Mouse (Mus musculus): ENCODE measurements around the gene Tubb3. TPM values are rescaled to one million over a fixed set of nuclear protein-coding genes. Genes with fewer than 3 reads are reported as not detected.
A peak's percentile ranks its signal among the peaks of the same experiment; 100 is the strongest.

Tubb3 gene
- polyA plus RNA-seq, 1 experiment from 2014 or later, result 6.1 TPM

DNA sequence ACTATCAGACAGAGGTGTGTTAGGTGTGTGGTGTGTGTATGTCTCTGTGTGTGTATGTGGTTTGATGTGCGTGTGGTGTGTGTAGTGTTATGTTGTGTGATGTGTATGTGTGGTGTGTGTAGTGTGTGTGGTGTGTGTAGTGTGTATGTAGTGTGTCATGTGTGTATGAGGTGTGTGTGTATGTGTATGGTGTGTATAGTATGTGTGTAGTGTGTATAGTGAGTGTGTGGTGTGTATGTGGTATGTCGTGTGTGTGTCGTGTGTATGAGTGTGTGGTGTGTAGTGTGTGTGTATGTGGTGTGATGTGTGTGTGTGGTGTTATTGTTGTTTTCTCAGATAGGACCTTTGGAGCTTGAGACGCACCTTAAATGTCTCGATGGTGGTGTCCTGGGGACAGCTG lies 31.1 kb downstream of the Tubb3 start:
- 80% methylated on average over 5 of the region's 5 CpGs for WGBS

DNA sequence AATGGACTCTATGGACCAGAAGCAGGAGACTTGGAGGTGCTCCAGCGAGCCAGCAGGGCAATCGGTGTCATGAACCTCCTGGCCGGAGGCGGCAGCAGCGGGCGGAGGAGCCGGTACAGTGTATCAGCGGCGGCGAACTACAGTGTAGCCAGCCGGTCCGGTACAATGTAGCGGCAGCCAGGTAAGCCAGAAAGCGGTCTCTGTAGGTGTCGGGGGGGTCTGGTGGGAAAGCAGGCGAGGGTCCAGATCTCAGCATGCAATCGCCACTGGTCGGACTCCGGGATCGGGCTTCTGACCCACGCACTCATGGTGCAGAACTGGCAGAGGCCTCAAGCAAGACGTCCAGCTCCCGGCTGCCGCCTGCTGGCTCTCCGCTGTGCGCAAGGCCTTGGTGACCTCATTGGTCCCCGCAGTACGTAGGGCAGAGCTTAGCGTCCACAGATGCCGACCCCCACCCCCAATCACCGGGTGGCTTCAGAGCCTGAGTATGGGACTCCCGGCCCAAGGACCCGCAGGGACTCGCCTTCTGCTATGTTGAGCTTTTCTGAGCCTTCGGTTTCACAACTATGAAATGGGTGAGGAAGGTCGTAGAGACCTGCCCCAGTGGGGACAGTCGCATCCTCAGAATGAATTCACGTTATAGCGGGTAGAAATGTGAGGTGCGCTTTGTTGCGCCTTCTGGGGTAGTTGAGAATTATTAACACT lies 31.8 kb downstream of the Tubb3 start:
- peak overlapping the region; percentile 59 for H3K4me2 ChIP-seq (ENCODE audit: low read length)
- H3K4me3 ChIP-seq (ENCODE audit: control insufficient read depth in 1 of 2, insufficient read depth in 1 of 2, low read depth in 1 of 2, low read length in 2 of 2), result peak overlapping the region; percentile 70 to 81
- peak; percentile 90 for ATAC-seq (ENCODE audit: insufficient number of reproducible peaks, insufficient read depth, low FRiP score, low read depth)
- peaks cover 18 to 21% of the 10 kb centered on the region in 2 experiments for H3K4me1 ChIP-seq (ENCODE audit: control insufficient read depth in 2 of 2, insufficient read depth in 2 of 2, low read length in 2 of 2)
- H3K36me3 ChIP-seq (ENCODE audit: control insufficient read depth, insufficient read depth, low read length), result no peaks in the 10 kb centered on the region
- H3K9me3 ChIP-seq (ENCODE audit: control insufficient read depth, low read length), result no peaks in the 10 kb centered on the region
- 1% methylated on average over 41 of the region's 41 CpGs for WGBS
- no peaks in the 10 kb centered on the region for H3K27me3 ChIP-seq (ENCODE audit: control insufficient read depth, insufficient read depth, low read length)
- H3K27ac ChIP-seq (replicated peaks in 1 of 2; ENCODE audit: control insufficient read depth in 1 of 2, insufficient read depth in 1 of 2, low read depth in 2 of 2, low read length in 2 of 2), result peak overlapping the region; percentile 63 to 72
- H3K9ac ChIP-seq (ENCODE audit: low read length), result peak overlapping the region; percentile 85

More for the DNA sequence above, 31.1 kb downstream of the Tubb3 start:
- Histone ChIP-seq H3K27me3 (ENCODE audit: control insufficient read depth, insufficient read depth, low read length) (no peaks in the 10 kb centered on the region), H3K4me2 (ENCODE audit: low read length) (peak overlapping the region; percentile 59), H3K36me3 (ENCODE audit: control insufficient read depth, insufficient read depth, low read length) (no peaks in the 10 kb centered on the region), H3K9me3 (ENCODE audit: control insufficient read depth, low read length) (no peaks in the 10 kb centered on the region), H3K27ac (replicated peaks in 1 of 2; ENCODE audit: control insufficient read depth in 1 of 2, insufficient read depth in 1 of 2, low read depth in 2 of 2, low read length in 2 of 2) (no peak overlapping the region), H3K4me1 (ENCODE audit: control insufficient read depth in 2 of 2, insufficient read depth in 2 of 2, low read length in 2 of 2) (peaks cover 16 to 18% of the 10 kb centered on the region in 2 experiments), H3K9ac (ENCODE audit: low read length) (no peak overlapping the region; the same call in 1 of the 2 replicates), H3K4me3 (ENCODE audit: control insufficient read depth in 1 of 2, insufficient read depth in 1 of 2, low read depth in 1 of 2, low read length in 2 of 2) (peak overlapping the region in 1 of 2 experiments; percentile 70; a peak in 1 of 4 replicates)
- no peak for ATAC-seq (ENCODE audit: insufficient number of reproducible peaks, insufficient read depth, low FRiP score, low read depth)

GRCm38 (mm10) chr8:123443576-123443921 lies 32.3 kb downstream of the Tubb3 start:
- Histone ChIP-seq H3K9ac (ENCODE audit: low read length) (peak overlapping the region; percentile 85), H3K36me3 (ENCODE audit: control insufficient read depth, insufficient read depth, low read length) (no peaks in the 10 kb centered on the region), H3K4me3 (ENCODE audit: control insufficient read depth in 1 of 2, insufficient read depth in 1 of 2, low read depth in 1 of 2, low read length in 2 of 2) (peak overlapping the region; percentile 70 to 81), H3K27ac (replicated peaks in 1 of 2; ENCODE audit: control insufficient read depth in 1 of 2, insufficient read depth in 1 of 2, low read depth in 2 of 2, low read length in 2 of 2) (peak overlapping the region in 1 of 2 experiments; percentile 59; a peak in 2 of 4 replicates), H3K4me1 (ENCODE audit: control insufficient read depth in 2 of 2, insufficient read depth in 2 of 2, low read length in 2 of 2) (peaks cover 18 to 21% of the 10 kb centered on the region in 2 experiments), H3K27me3 (ENCODE audit: control insufficient read depth, insufficient read depth, low read length) (no peaks in the 10 kb centered on the region), H3K4me2 (ENCODE audit: low read length) (peak overlapping the region; percentile 59), H3K9me3 (ENCODE audit: control insufficient read depth, low read length) (no peaks in the 10 kb centered on the region)
- WGBS, result 24% methylated on average over 4 of the region's 4 CpGs
- no peak for ATAC-seq (ENCODE audit: insufficient number of reproducible peaks, insufficient read depth, low FRiP score, low read depth)

DNA sequence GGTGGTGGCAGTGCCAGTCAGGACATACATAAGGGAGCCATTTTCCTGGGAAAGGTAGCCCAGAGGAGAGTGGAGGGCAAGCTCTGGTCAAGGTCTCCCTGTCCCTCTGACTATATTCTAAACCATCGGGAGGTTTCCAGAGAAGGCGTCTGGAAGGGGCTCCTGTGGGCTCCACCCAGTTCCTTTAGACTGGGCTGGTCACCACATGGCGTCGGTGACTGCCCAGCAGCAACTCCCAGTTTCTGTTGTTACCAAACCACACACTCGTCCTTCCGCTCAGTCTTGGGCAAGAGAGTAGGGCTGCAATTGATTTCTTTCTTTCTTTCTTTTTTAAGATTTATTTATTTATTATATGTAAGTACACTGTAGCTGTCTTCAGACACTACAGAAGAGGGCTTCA lies 32.9 kb downstream of the Tubb3 start:
- Histone ChIP-seq H3K4me3 (ENCODE audit: control insufficient read depth in 1 of 2, insufficient read depth in 1 of 2, low read depth in 1 of 2, low read length in 2 of 2) (no peak overlapping the region), H3K4me1 (ENCODE audit: control insufficient read depth in 2 of 2, insufficient read depth in 2 of 2, low read length in 2 of 2) (peaks cover 18 to 21% of the 10 kb centered on the region in 2 experiments), H3K9ac (ENCODE audit: low read length) (no peak overlapping the region), H3K27ac (replicated peaks in 1 of 2; ENCODE audit: control insufficient read depth in 1 of 2, insufficient read depth in 1 of 2, low read depth in 2 of 2, low read length in 2 of 2) (no peak overlapping the region), H3K36me3 (ENCODE audit: control insufficient read depth, insufficient read depth, low read length) (peaks cover 2% of the 10 kb centered on the region; the same call in 1 of the 2 replicates), H3K9me3 (ENCODE audit: control insufficient read depth, low read length) (no peaks in the 10 kb centered on the region), H3K4me2 (ENCODE audit: low read length) (no peak overlapping the region; the same call in 1 of the 2 replicates), H3K27me3 (ENCODE audit: control insufficient read depth, insufficient read depth, low read length) (no peaks in the 10 kb centered on the region)
- WGBS, result 81% methylated on average over 6 of the region's 6 CpGs
- ATAC-seq (ENCODE audit: insufficient number of reproducible peaks, insufficient read depth, low FRiP score, low read depth), result no peak

- H3K4me1 ChIP-seq (ENCODE audit: control insufficient read depth in 2 of 2, insufficient read depth in 2 of 2, low read length in 2 of 2), result peaks cover 18 to 21% of the 10 kb centered on the region in 2 experiments
- 0 out of 2 replicates have a peak overlapping the region, but pooled peaks have one; percentile 10 for H3K9ac ChIP-seq (ENCODE audit: low read length)
- no peak overlapping the region for H3K4me2 ChIP-seq (ENCODE audit: low read length)
- H3K27me3 ChIP-seq (ENCODE audit: control insufficient read depth, insufficient read depth, low read length), result no peaks in the 10 kb centered on the region
- H3K9me3 ChIP-seq (ENCODE audit: control insufficient read depth, low read length), result no peaks in the 10 kb centered on the region
- no peak for ATAC-seq (ENCODE audit: insufficient number of reproducible peaks, insufficient read depth, low FRiP score, low read depth)
- H3K27ac ChIP-seq (replicated peaks in 1 of 2; ENCODE audit: control insufficient read depth in 1 of 2, insufficient read depth in 1 of 2, low read depth in 2 of 2, low read length in 2 of 2), result 0 out of 4 replicates have a peak overlapping the region, but pooled peaks of 1 of the 2 experiments have one; percentile 76
- no peak overlapping the region for H3K4me3 ChIP-seq (ENCODE audit: control insufficient read depth in 1 of 2, insufficient read depth in 1 of 2, low read depth in 1 of 2, low read length in 2 of 2)
- H3K36me3 ChIP-seq (ENCODE audit: control insufficient read depth, insufficient read depth, low read length), result peaks cover 16% of the 10 kb centered on the region
- WGBS, result 63% methylated on average over 10 of the region's 10 CpGs
Measured at GRCm38 (mm10) chr8:123445981-123446380, 34.8 kb downstream of the Tubb3 start.

DNA sequence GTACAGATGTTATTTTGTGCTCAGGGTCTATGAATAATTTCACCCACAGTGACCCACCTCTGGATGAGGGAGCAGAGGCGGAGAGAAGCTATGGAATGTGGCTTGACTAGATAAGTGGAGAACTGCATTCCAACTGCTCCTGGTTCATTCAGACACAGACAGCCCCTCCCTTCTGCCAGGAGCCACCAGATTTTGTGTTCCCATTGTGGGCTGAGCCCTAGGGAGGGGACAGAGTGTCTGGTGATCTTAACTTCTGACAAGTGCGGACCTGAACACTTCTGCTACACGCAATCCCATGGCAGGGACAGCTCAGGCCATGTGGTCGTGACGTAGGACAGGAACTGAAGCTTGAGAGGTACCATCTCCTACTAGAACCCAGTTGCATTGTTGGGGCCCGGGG lies 35.6 kb downstream of the Tubb3 start:
- Histone ChIP-seq H3K27me3 (ENCODE audit: control insufficient read depth, insufficient read depth, low read length) (no peaks in the 10 kb centered on the region), H3K4me2 (ENCODE audit: low read length) (no peak overlapping the region), H3K36me3 (ENCODE audit: control insufficient read depth, insufficient read depth, low read length) (peaks cover 21% of the 10 kb centered on the region), H3K4me3 (ENCODE audit: control insufficient read depth in 1 of 2, insufficient read depth in 1 of 2, low read depth in 1 of 2, low read length in 2 of 2) (no peak overlapping the region), H3K4me1 (ENCODE audit: control insufficient read depth in 2 of 2, insufficient read depth in 2 of 2, low read length in 2 of 2) (peaks cover 18 to 21% of the 10 kb centered on the region in 2 experiments), H3K9ac (ENCODE audit: low read length) (no peak overlapping the region), H3K27ac (replicated peaks in 1 of 2; ENCODE audit: control insufficient read depth in 1 of 2, insufficient read depth in 1 of 2, low read depth in 2 of 2, low read length in 2 of 2) (peak overlapping the region; percentile 49 to 76), H3K9me3 (ENCODE audit: control insufficient read depth, low read length) (no peaks in the 10 kb centered on the region)
- 0 out of 2 replicates have a peak, but pooled peaks have one; percentile 23 for ATAC-seq (ENCODE audit: insufficient number of reproducible peaks, insufficient read depth, low FRiP score, low read depth)
- 37% methylated on average over 6 of the region's 6 CpGs for WGBS

DNA sequence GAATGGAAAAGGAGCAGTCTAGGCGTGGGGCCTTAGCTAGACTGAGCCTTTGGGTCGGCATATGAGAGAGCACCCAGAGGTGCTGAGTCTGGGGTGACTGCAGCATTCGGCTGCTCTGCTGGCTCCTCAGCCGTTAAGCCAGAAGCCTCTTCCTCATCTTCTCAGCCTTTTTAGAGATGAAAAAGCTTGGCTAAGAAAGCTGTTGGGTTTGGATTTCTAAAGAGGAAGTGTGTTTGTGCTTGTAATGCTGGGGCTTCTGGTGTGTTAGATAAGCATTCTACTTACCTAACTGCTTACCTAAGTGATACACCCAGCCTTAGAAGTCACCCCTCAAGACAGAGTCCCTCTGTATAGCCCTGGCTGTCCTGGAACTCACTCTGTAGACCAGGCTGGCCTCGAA lies 39.6 kb downstream of the Tubb3 start:
- no peak overlapping the region for H3K27ac ChIP-seq (replicated peaks in 1 of 2; ENCODE audit: control insufficient read depth in 1 of 2, insufficient read depth in 1 of 2, low read depth in 2 of 2, low read length in 2 of 2)
- peaks cover 57% of the 10 kb centered on the region for H3K36me3 ChIP-seq (ENCODE audit: control insufficient read depth, insufficient read depth, low read length)
- H3K9me3 ChIP-seq (ENCODE audit: control insufficient read depth, low read length), result no peaks in the 10 kb centered on the region
- no peak overlapping the region for H3K9ac ChIP-seq (ENCODE audit: low read length)
- H3K4me1 ChIP-seq (ENCODE audit: control insufficient read depth in 2 of 2, insufficient read depth in 2 of 2, low read length in 2 of 2), result peaks cover 12 to 17% of the 10 kb centered on the region in 2 experiments
- 86% methylated on average over 5 of the region's 5 CpGs for WGBS
- no peak overlapping the region for H3K4me2 ChIP-seq (ENCODE audit: low read length)
- ATAC-seq (ENCODE audit: insufficient number of reproducible peaks, insufficient read depth, low FRiP score, low read depth), result no peak
- no peaks in the 10 kb centered on the region for H3K27me3 ChIP-seq (ENCODE audit: control insufficient read depth, insufficient read depth, low read length)
- no peak overlapping the region for H3K4me3 ChIP-seq (ENCODE audit: control insufficient read depth in 1 of 2, insufficient read depth in 1 of 2, low read depth in 1 of 2, low read length in 2 of 2)

Data from heart, embryonic 14.5 days (tissue).